Mouse (Mus musculus): ENCODE results near the gene Rab3a. TPM values are rescaled to one million over a fixed set of nuclear protein-coding genes. Genes with fewer than 3 reads are reported as not detected.
A peak's percentile ranks its signal among the peaks of the same experiment; 100 is the strongest.

Rab3a gene
- polyA plus RNA-seq, 2 experiments, result 1.6 to 2.7 TPM

- Histone ChIP-seq H3K36me3 (replicated peaks; ENCODE audit: control insufficient read depth, insufficient read depth, low read depth) (no peaks in the 10 kb centered on the region), H3K27ac (no peak overlapping the region), H3K4me1 (replicated peaks; ENCODE audit: control insufficient read depth in 2 of 2, insufficient read depth in 2 of 2, low read length in 1 of 2) (0 out of 4 replicates have a peak, but pooled peaks cover 0 to 2% of the 10 kb centered on the region in 2 experiments), H3K9ac (replicated peaks) (no peak overlapping the region), H3K9me3 (ENCODE audit: control insufficient read depth, low read length) (no peaks in the 10 kb centered on the region), H3K27me3 (ENCODE audit: control insufficient read depth, insufficient read depth, low read length) (peaks cover 32% of the 10 kb centered on the region), H3K4me3 (ENCODE audit: insufficient read depth in 1 of 2, low read depth in 2 of 2, low read length in 2 of 2) (no peak overlapping the region), H3K4me2 (ENCODE audit: low read depth) (no peak overlapping the region)
- TF ChIP-seq EP300 (IDR thresholded peaks at IDR 0.05; ENCODE audit: low read depth) (no peak), CTCF (IDR thresholded peaks at IDR 0.05; ENCODE audit: low read depth) (no peak)
- DNase-seq (ENCODE audit: low read depth in 3 of 3, low spot score in 3 of 3), result no peak
- 37% methylated on average over 11 of the region's 11 CpGs for WGBS (ENCODE audit: insufficient replicate concordance)
- ATAC-seq (ENCODE audit: insufficient read depth), result no peak
These were observed 27.8 kb upstream of the Rab3a start for GRCm38 (mm10) chr8:70726721-70727120.

DNA sequence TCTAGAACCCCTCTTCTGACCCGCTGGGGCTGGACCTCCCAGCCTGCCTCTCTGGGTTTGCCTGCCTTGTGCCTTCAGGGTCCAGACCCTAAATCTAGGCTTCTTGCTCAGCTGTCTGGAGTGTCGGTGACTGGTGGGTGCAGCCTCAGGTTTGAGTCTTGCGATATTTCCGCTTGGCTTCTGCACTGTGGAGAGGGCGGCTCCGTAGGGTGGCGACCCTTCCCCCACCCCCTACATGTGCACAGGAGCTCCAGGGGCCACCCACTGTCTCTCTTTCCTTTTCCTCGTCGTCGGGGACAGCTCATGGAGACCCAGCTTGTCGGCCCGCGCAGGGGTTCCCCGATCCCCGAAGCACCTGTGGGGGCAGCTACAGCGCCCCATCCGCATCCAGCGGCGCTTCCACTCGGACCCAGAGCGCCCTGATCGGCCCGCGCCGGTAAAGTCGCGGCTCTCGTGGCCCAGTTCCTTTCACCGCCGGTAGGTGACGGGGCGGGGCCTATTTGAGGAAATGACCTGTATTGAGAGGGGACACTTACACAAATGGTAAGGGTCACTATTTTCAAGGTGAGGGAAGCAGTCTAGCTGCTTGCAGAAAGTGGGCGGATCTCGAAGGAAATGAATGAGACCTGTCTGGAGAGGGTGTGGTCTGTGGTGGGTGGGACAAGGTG, 24.5 kb upstream of the Rab3a start:
- no peaks in the 10 kb centered on the region for H3K9me3 ChIP-seq (ENCODE audit: control insufficient read depth, low read length)
- 0 out of 4 replicates have a peak, but pooled peaks cover 0 to 2% of the 10 kb centered on the region in 2 experiments for H3K4me1 ChIP-seq (replicated peaks; ENCODE audit: control insufficient read depth in 2 of 2, insufficient read depth in 2 of 2, low read length in 1 of 2)
- H3K27me3 ChIP-seq (ENCODE audit: control insufficient read depth, insufficient read depth, low read length), result peaks cover 32% of the 10 kb centered on the region
- no peak overlapping the region for H3K9ac ChIP-seq (replicated peaks)
- DNase-seq (ENCODE audit: low read depth in 3 of 3, low spot score in 3 of 3), result no peak
- no peak for ATAC-seq (ENCODE audit: insufficient read depth)
- H3K36me3 ChIP-seq (replicated peaks; ENCODE audit: control insufficient read depth, insufficient read depth, low read depth), result no peaks in the 10 kb centered on the region
- no peak overlapping the region for H3K27ac ChIP-seq
- peak overlapping the region; percentile 53 for H3K4me2 ChIP-seq (ENCODE audit: low read depth)
- H3K4me3 ChIP-seq (ENCODE audit: insufficient read depth in 1 of 2, low read depth in 2 of 2, low read length in 2 of 2), result peak overlapping the region; percentile 17 to 24; a peak in 2 of 4 replicates
- WGBS (ENCODE audit: insufficient replicate concordance), result 2% methylated on average over 34 of the region's 34 CpGs
- TF ChIP-seq CTCF (IDR thresholded peaks at IDR 0.05; ENCODE audit: low read depth), result peak; percentile 61; the same call in 1 of the 2 replicates
- no peak for TF ChIP-seq EP300 (IDR thresholded peaks at IDR 0.05; ENCODE audit: low read depth)

DNA sequence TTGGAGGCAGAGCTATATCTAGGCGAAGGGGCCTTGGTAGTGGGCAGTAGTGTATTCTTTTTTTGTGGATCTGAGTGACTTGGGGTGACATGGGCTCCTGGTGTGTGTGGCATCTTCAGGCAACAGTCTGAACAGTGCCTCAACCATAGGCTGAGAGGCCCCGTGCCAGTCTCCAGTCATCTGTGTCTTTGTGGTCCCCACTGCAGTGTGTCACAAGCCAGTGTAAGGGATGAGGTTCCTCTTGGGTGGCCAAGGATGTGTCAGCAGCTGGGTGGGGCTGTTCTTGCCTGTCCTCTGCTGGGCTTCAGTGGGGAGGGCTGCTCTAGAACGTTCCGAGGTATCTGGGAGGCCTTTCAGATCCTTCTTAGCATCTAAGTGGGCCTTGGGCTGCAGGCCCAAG, 23.5 kb upstream of the Rab3a start:
- no peak for ATAC-seq (ENCODE audit: insufficient read depth)
- Histone ChIP-seq H3K27me3 (ENCODE audit: control insufficient read depth, insufficient read depth, low read length) (peaks cover 32% of the 10 kb centered on the region), H3K4me1 (replicated peaks; ENCODE audit: control insufficient read depth in 2 of 2, insufficient read depth in 2 of 2, low read length in 1 of 2) (0 out of 4 replicates have a peak, but pooled peaks cover 0 to 2% of the 10 kb centered on the region in 2 experiments), H3K4me3 (ENCODE audit: insufficient read depth in 1 of 2, low read depth in 2 of 2, low read length in 2 of 2) (no peak overlapping the region), H3K9me3 (ENCODE audit: control insufficient read depth, low read length) (no peaks in the 10 kb centered on the region), H3K36me3 (replicated peaks; ENCODE audit: control insufficient read depth, insufficient read depth, low read depth) (no peaks in the 10 kb centered on the region), H3K4me2 (ENCODE audit: low read depth) (no peak overlapping the region), H3K27ac (no peak overlapping the region), H3K9ac (replicated peaks) (no peak overlapping the region)
- 66% methylated on average over 4 of the region's 4 CpGs for WGBS (ENCODE audit: insufficient replicate concordance)
- no peak for TF ChIP-seq EP300 (IDR thresholded peaks at IDR 0.05; ENCODE audit: low read depth)
- no peak for TF ChIP-seq CTCF (IDR thresholded peaks at IDR 0.05; ENCODE audit: low read depth)
- DNase-seq (ENCODE audit: low read depth in 3 of 3, low spot score in 3 of 3), result no peak

DNA sequence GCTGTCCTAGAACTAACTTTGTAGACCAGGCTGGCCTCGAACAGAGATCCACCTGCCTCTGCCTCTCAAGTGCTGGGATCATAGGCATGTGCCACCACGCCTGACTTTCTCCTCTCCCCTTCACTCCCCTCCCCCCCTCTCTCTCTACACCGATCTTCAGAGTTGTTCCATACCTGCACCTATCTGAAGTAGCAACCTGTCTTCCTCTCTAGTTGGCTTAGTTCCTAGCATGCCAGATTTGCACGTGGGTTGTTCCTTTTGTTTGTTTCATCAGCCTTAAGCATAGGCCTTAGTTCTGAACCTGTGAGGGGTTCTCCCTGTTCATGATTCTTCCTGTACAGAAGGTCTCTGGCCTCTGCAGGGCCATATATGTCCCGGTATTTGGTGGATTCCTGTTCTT, 16.8 kb upstream of the Rab3a start:
- H3K4me1 ChIP-seq (replicated peaks; ENCODE audit: control insufficient read depth in 2 of 2, insufficient read depth in 2 of 2, low read length in 1 of 2), result 0 out of 4 replicates have a peak, but pooled peaks cover 0 to 2% of the 10 kb centered on the region in 2 experiments
- no peak overlapping the region for H3K4me3 ChIP-seq (ENCODE audit: insufficient read depth in 1 of 2, low read depth in 2 of 2, low read length in 2 of 2)
- 46% methylated on average over 5 of the region's 5 CpGs for WGBS (ENCODE audit: insufficient replicate concordance)
- no peaks in the 10 kb centered on the region for H3K36me3 ChIP-seq (replicated peaks; ENCODE audit: control insufficient read depth, insufficient read depth, low read depth)
- H3K9ac ChIP-seq (replicated peaks), result no peak overlapping the region
- H3K4me2 ChIP-seq (ENCODE audit: low read depth), result no peak overlapping the region
- ATAC-seq (ENCODE audit: insufficient read depth) (no peak), DNase-seq (ENCODE audit: low read depth in 3 of 3, low spot score in 3 of 3) (no peak)
- H3K9me3 ChIP-seq (ENCODE audit: control insufficient read depth, low read length), result no peaks in the 10 kb centered on the region
- peaks cover 12% of the 10 kb centered on the region for H3K27me3 ChIP-seq (ENCODE audit: control insufficient read depth, insufficient read depth, low read length)
- TF ChIP-seq EP300 (IDR thresholded peaks at IDR 0.05; ENCODE audit: low read depth) (no peak), CTCF (IDR thresholded peaks at IDR 0.05; ENCODE audit: low read depth) (no peak)
- no peak overlapping the region for H3K27ac ChIP-seq

GRCm38 (mm10) chr8:70738211-70738610, 16.3 kb upstream of the Rab3a start:
- DNase-seq (ENCODE audit: low read depth in 3 of 3, low spot score in 3 of 3), result no peak
- Histone ChIP-seq H3K27me3 (ENCODE audit: control insufficient read depth, insufficient read depth, low read length) (peaks cover 17% of the 10 kb centered on the region), H3K4me3 (ENCODE audit: insufficient read depth in 1 of 2, low read depth in 2 of 2, low read length in 2 of 2) (no peak overlapping the region), H3K9me3 (ENCODE audit: control insufficient read depth, low read length) (no peaks in the 10 kb centered on the region), H3K27ac (no peak overlapping the region), H3K36me3 (replicated peaks; ENCODE audit: control insufficient read depth, insufficient read depth, low read depth) (no peaks in the 10 kb centered on the region), H3K9ac (replicated peaks) (no peak overlapping the region), H3K4me1 (replicated peaks; ENCODE audit: control insufficient read depth in 2 of 2, insufficient read depth in 2 of 2, low read length in 1 of 2) (0 out of 4 replicates have a peak, but pooled peaks cover 0 to 2% of the 10 kb centered on the region in 2 experiments), H3K4me2 (ENCODE audit: low read depth) (no peak overlapping the region)
- 35% methylated on average over 3 of the region's 3 CpGs for WGBS (ENCODE audit: insufficient replicate concordance)
- ATAC-seq (ENCODE audit: insufficient read depth), result no peak
- no peak for TF ChIP-seq CTCF (IDR thresholded peaks at IDR 0.05; ENCODE audit: low read depth)
- TF ChIP-seq EP300 (IDR thresholded peaks at IDR 0.05; ENCODE audit: low read depth), result no peak
